Mouse (Mus musculus): Measurements from ENCODE around the gene Camk1d. TPM values are rescaled to one million over a fixed set of nuclear protein-coding genes. Genes with fewer than 3 reads are reported as not detected.

Camk1d gene
- polyA plus RNA-seq, 1 experiment from 2014 or later, result 2.4 TPM

- no peak overlapping the region for H3K27ac ChIP-seq (ENCODE audit: low read depth, low read length)
- H3K4me3 ChIP-seq (ENCODE audit: low read length), result no peak overlapping the region
- H3K36me3 ChIP-seq (ENCODE audit: control insufficient read depth, insufficient read depth, low read length), result no peaks in the 10 kb centered on the region
- H3K27me3 ChIP-seq (ENCODE audit: control insufficient read depth, insufficient read depth, low read length), result no peaks in the 10 kb centered on the region
- 67% methylated on average over 5 of the region's 5 CpGs for whole genome bisulfite sequencing
- no peaks in the 10 kb centered on the region for H3K9me3 ChIP-seq (ENCODE audit: control insufficient read depth, low read length)
- no peaks in the 10 kb centered on the region for H3K4me1 ChIP-seq (ENCODE audit: control insufficient read depth, insufficient read depth, low read length)
- ATAC-seq (ENCODE audit: low FRiP score, low TSS enrichment), result no peak
- no peak overlapping the region for H3K9ac ChIP-seq (ENCODE audit: low read depth, low read length)
- H3K4me2 ChIP-seq (replicated peaks; ENCODE audit: low read depth, low read length), result no peak overlapping the region
These were observed 293.6 kb downstream of the Camk1d start for GRCm38 (mm10) chr2:5420621-5421196.

DNA sequence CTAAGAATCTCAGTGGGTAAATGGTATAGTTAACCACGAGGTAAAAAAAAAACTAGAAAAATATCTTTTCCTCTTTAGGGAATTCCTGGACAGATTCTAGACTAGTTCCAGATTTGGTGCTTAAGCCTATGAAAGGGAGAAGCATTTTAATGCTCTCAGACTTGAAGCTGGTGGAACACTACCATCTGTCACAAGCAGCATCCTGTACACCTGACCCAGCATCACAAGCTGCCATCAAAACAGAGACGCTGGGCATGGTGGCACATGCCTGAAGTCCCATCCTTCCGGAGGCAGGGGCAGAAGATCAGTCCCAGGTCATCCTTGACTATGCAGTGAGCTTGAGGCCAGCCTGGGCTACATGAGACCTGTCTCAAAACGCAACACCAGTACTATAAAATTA lies 295.5 kb downstream of the Camk1d start:
- Histone ChIP-seq H3K36me3 (ENCODE audit: control insufficient read depth, insufficient read depth, low read length) (no peaks in the 10 kb centered on the region), H3K27me3 (ENCODE audit: control insufficient read depth, insufficient read depth, low read length) (no peaks in the 10 kb centered on the region), H3K4me1 (ENCODE audit: control insufficient read depth, insufficient read depth, low read length) (no peaks in the 10 kb centered on the region), H3K9ac (ENCODE audit: low read depth, low read length) (no peak overlapping the region), H3K27ac (ENCODE audit: low read depth, low read length) (no peak overlapping the region), H3K4me3 (ENCODE audit: low read length) (no peak overlapping the region), H3K9me3 (ENCODE audit: control insufficient read depth, low read length) (no peaks in the 10 kb centered on the region), H3K4me2 (replicated peaks; ENCODE audit: low read depth, low read length) (no peak overlapping the region)
- ATAC-seq (ENCODE audit: low FRiP score, low TSS enrichment), result no peak
- WGBS, result 86% methylated on average over 4 of the region's 4 CpGs

DNA sequence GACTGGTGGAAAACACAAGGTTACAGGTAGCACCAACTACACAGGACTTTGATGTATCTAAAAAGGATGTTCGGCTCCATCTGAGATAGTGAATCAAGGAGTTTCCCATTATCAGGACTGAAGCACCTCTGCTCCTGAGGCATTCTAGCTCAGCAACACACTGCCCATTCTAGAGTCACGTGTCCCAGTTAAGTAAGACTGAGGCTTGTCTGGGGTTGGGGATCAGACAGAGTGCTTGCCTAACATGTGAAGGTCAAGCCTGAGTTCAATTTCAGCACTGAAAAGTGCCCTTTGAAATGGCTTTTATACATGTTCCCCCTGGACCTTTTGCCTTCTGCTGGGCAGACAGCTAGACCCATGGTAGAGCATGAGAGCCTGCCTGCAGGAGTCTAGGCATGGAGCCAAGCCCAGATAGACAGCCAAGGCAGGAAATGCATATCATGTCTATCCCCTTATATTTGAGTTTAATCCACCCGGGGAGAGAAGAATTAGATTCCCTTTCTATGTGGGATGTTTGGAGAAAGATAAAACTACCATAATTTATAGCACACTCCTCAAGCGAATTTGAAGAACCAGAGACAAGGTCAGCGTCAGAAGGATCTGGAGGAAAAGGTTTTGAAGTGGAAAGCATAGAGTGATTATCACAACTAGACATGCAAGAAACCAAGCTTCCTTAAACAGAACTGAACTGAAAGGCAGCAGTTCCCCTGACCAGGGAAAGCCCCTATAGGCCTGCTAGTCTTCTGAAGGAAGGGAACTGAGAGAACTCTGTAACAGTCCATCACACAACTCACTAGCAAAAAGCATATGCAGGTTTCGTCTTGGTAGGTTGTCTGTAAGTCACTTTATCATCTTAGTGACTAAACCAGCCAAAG lies 296.9 kb downstream of the Camk1d start:
- Histone ChIP-seq H3K27me3 (ENCODE audit: control insufficient read depth, insufficient read depth, low read length) (no peaks in the 10 kb centered on the region), H3K4me3 (ENCODE audit: low read length) (no peak overlapping the region), H3K4me2 (replicated peaks; ENCODE audit: low read depth, low read length) (no peak overlapping the region), H3K4me1 (ENCODE audit: control insufficient read depth, insufficient read depth, low read length) (no peaks in the 10 kb centered on the region), H3K36me3 (ENCODE audit: control insufficient read depth, insufficient read depth, low read length) (no peaks in the 10 kb centered on the region), H3K27ac (ENCODE audit: low read depth, low read length) (no peak overlapping the region), H3K9ac (ENCODE audit: low read depth, low read length) (no peak overlapping the region), H3K9me3 (ENCODE audit: control insufficient read depth, low read length) (no peaks in the 10 kb centered on the region)
- ATAC-seq (ENCODE audit: low FRiP score, low TSS enrichment), result no peak
- WGBS, result 63% methylated on average over 6 of the region's 6 CpGs

- H3K27me3 ChIP-seq (ENCODE audit: control insufficient read depth, insufficient read depth, low read length), result no peaks in the 10 kb centered on the region
- H3K4me2 ChIP-seq (replicated peaks; ENCODE audit: low read depth, low read length), result no peak overlapping the region
- no peaks in the 10 kb centered on the region for H3K4me1 ChIP-seq (ENCODE audit: control insufficient read depth, insufficient read depth, low read length)
- no peak overlapping the region for H3K9ac ChIP-seq (ENCODE audit: low read depth, low read length)
- 51% methylated on average over 2 of the region's 2 CpGs for WGBS
- H3K9me3 ChIP-seq (ENCODE audit: control insufficient read depth, low read length), result no peaks in the 10 kb centered on the region
- H3K27ac ChIP-seq (ENCODE audit: low read depth, low read length), result no peak overlapping the region
- no peaks in the 10 kb centered on the region for H3K36me3 ChIP-seq (ENCODE audit: control insufficient read depth, insufficient read depth, low read length)
- no peak overlapping the region for H3K4me3 ChIP-seq (ENCODE audit: low read length)
- no peak for ATAC-seq (ENCODE audit: low FRiP score, low TSS enrichment)
These were observed 302.5 kb downstream of the Camk1d start for GRCm38 (mm10) chr2:5411774-5412173.

- no peaks in the 10 kb centered on the region for H3K4me1 ChIP-seq (ENCODE audit: control insufficient read depth, insufficient read depth, low read length)
- H3K27ac ChIP-seq (ENCODE audit: low read depth, low read length), result no peak overlapping the region
- H3K4me2 ChIP-seq (replicated peaks; ENCODE audit: low read depth, low read length), result no peak overlapping the region
- no peaks in the 10 kb centered on the region for H3K27me3 ChIP-seq (ENCODE audit: control insufficient read depth, insufficient read depth, low read length)
- H3K9ac ChIP-seq (ENCODE audit: low read depth, low read length), result no peak overlapping the region
- H3K4me3 ChIP-seq (ENCODE audit: low read length), result no peak overlapping the region
- no peaks in the 10 kb centered on the region for H3K36me3 ChIP-seq (ENCODE audit: control insufficient read depth, insufficient read depth, low read length)
- WGBS, result 60% methylated on average over 3 of the region's 3 CpGs
- no peak for ATAC-seq (ENCODE audit: low FRiP score, low TSS enrichment)
- H3K9me3 ChIP-seq (ENCODE audit: control insufficient read depth, low read length), result no peaks in the 10 kb centered on the region
These were observed 310.5 kb downstream of the Camk1d start for GRCm38 (mm10) chr2:5403850-5404249.

- no peak for ATAC-seq (ENCODE audit: low FRiP score, low TSS enrichment)
- no peak overlapping the region for H3K4me3 ChIP-seq (ENCODE audit: low read length)
- no peaks in the 10 kb centered on the region for H3K9me3 ChIP-seq (ENCODE audit: control insufficient read depth, low read length)
- no peaks in the 10 kb centered on the region for H3K27me3 ChIP-seq (ENCODE audit: control insufficient read depth, insufficient read depth, low read length)
- H3K4me2 ChIP-seq (replicated peaks; ENCODE audit: low read depth, low read length), result no peak overlapping the region
- no peaks in the 10 kb centered on the region for H3K4me1 ChIP-seq (ENCODE audit: control insufficient read depth, insufficient read depth, low read length)
- WGBS, result 89% methylated on average over 12 of the region's 12 CpGs
- no peak overlapping the region for H3K9ac ChIP-seq (ENCODE audit: low read depth, low read length)
- H3K27ac ChIP-seq (ENCODE audit: low read depth, low read length), result no peak overlapping the region
- no peaks in the 10 kb centered on the region for H3K36me3 ChIP-seq (ENCODE audit: control insufficient read depth, insufficient read depth, low read length)
These were observed 312.3 kb downstream of the Camk1d start for GRCm38 (mm10) chr2:5402036-5402435.

- 88% methylated on average over 9 of the region's 9 CpGs for WGBS
- no peak overlapping the region for H3K4me3 ChIP-seq (ENCODE audit: low read length)
- H3K9me3 ChIP-seq (ENCODE audit: control insufficient read depth, low read length), result no peaks in the 10 kb centered on the region
- H3K27me3 ChIP-seq (ENCODE audit: control insufficient read depth, insufficient read depth, low read length), result no peaks in the 10 kb centered on the region
- no peak for ATAC-seq (ENCODE audit: low FRiP score, low TSS enrichment)
- no peaks in the 10 kb centered on the region for H3K36me3 ChIP-seq (ENCODE audit: control insufficient read depth, insufficient read depth, low read length)
- no peak overlapping the region for H3K4me2 ChIP-seq (replicated peaks; ENCODE audit: low read depth, low read length)
- no peak overlapping the region for H3K27ac ChIP-seq (ENCODE audit: low read depth, low read length)
- no peak overlapping the region for H3K9ac ChIP-seq (ENCODE audit: low read depth, low read length)
- no peaks in the 10 kb centered on the region for H3K4me1 ChIP-seq (ENCODE audit: control insufficient read depth, insufficient read depth, low read length)
These were observed 315.8 kb downstream of the Camk1d start for GRCm38 (mm10) chr2:5398505-5398904.

- H3K4me3 ChIP-seq (ENCODE audit: low read length), result no peak overlapping the region
These were observed 316.3 kb downstream of the Camk1d start for GRCm38 (mm10) chr2:5398043-5398442.

DNA sequence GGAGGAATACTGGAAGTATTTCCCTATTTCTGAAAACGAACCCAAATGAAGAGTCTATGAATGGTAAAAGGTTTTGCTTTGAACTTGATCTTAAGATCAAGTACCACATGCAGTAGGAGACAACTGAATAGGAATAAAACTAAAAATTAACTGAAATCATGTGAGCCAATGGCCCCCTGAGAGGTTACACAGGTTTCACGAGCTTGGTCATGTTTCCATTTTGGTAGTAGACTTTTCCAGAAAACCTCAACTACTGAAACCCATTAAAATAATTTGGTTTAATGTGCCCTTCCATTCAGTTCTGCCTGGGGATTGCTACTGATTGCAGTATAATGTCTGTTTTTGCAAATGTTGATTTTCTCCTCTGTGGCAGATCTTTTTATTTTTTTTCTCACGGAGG lies 316.8 kb downstream of the Camk1d start:
- WGBS, result 76% methylated on average over 3 of the region's 3 CpGs
- H3K9me3 ChIP-seq (ENCODE audit: control insufficient read depth, low read length), result no peaks in the 10 kb centered on the region

More at GRCm38 (mm10) chr2:5398043-5398442, 316.3 kb downstream of the Camk1d start:
- Histone ChIP-seq H3K27ac (ENCODE audit: low read depth, low read length) (no peak overlapping the region), H3K4me2 (replicated peaks; ENCODE audit: low read depth, low read length) (no peak overlapping the region), H3K9me3 (ENCODE audit: control insufficient read depth, low read length) (no peaks in the 10 kb centered on the region), H3K4me1 (ENCODE audit: control insufficient read depth, insufficient read depth, low read length) (no peaks in the 10 kb centered on the region), H3K9ac (ENCODE audit: low read depth, low read length) (no peak overlapping the region), H3K36me3 (ENCODE audit: control insufficient read depth, insufficient read depth, low read length) (no peaks in the 10 kb centered on the region), H3K27me3 (ENCODE audit: control insufficient read depth, insufficient read depth, low read length) (no peaks in the 10 kb centered on the region)
- no peak for ATAC-seq (ENCODE audit: low FRiP score, low TSS enrichment)
- WGBS, result 79% methylated on average over 6 of the region's 6 CpGs

More for the DNA sequence above, 316.8 kb downstream of the Camk1d start:
- Histone ChIP-seq H3K4me2 (replicated peaks; ENCODE audit: low read depth, low read length) (no peak overlapping the region), H3K27me3 (ENCODE audit: control insufficient read depth, insufficient read depth, low read length) (no peaks in the 10 kb centered on the region), H3K4me1 (ENCODE audit: control insufficient read depth, insufficient read depth, low read length) (no peaks in the 10 kb centered on the region), H3K9ac (ENCODE audit: low read depth, low read length) (no peak overlapping the region), H3K4me3 (ENCODE audit: low read length) (no peak overlapping the region), H3K36me3 (ENCODE audit: control insufficient read depth, insufficient read depth, low read length) (no peaks in the 10 kb centered on the region), H3K27ac (ENCODE audit: low read depth, low read length) (no peak overlapping the region)
- ATAC-seq (ENCODE audit: low FRiP score, low TSS enrichment), result no peak

Measured in kidney, embryonic 14.5 days (tissue).